Mouse (Mus musculus) stomach, embryonic 15.5 days (tissue): ENCODE measurements around the gene Higd1c. TPM values are rescaled to one million over a fixed set of nuclear protein-coding genes. Genes with fewer than 3 reads are reported as not detected.
"Not testable (repeated sequence)": the region's sequence is repeated elsewhere in the genome, so short reads cannot be mapped to it uniquely, and the experiment has no call there.

ENCODE experiments used
- ATAC-seq: fragments of 200-750 bp; cut with Nextera tagmentation; 2 replicates; pipeline ENCODE4 v1.8.0; 2017; ENCODE audit warnings: low read depth, moderate number of reproducible peaks, moderate TSS enrichment; ENCODE audit not compliant: insufficient read depth, low FRiP score
- H3K27ac ChIP-seq: fragments of 300-500 bp; sonication (generic); 2 replicates; pipeline ENCODE4 v1.5.1; 2015; ENCODE audit warnings: mild to moderate bottlenecking, inconsistent platforms
- H3K27me3 ChIP-seq: fragments of 300-500 bp; sonication (generic); replicated peaks from 2 replicates; pipeline ENCODE4 v1.6.1; 2015; ENCODE audit warnings: inconsistent platforms
- H3K36me3 ChIP-seq: fragments of 300-500 bp; sonication (generic); 2 replicates; pipeline ENCODE4 v1.6.1; 2015; ENCODE audit warnings: inconsistent platforms
- H3K4me1 ChIP-seq: fragments of 300-500 bp; sonication (generic); 2 replicates; pipeline ENCODE4 v1.6.1; 2015; ENCODE audit warnings: inconsistent platforms
- H3K4me2 ChIP-seq: fragments of 300-500 bp; sonication (generic); 2 replicates; pipeline ENCODE4 v1.6.1; 2015; ENCODE audit warnings: mild to moderate bottlenecking, inconsistent platforms
- H3K4me3 ChIP-seq: fragments of 300-500 bp; sonication (generic); replicated peaks from 2 replicates; pipeline ENCODE4 v1.5.1; 2015; ENCODE audit warnings: inconsistent platforms
- H3K9ac ChIP-seq: fragments of 300-500 bp; sonication (generic); 2 replicates; pipeline ENCODE4 v1.6.1; 2015; ENCODE audit warnings: inconsistent platforms
- H3K9me3 ChIP-seq: fragments of 300-500 bp; sonication (generic); 2 replicates; pipeline ENCODE4 v1.6.1; 2016; ENCODE audit warnings: inconsistent platforms
- WGBS: fragments of 180-500 bp; shearing (Covaris S2); methylation state at CpG from one replicate; pipeline ENCODE4 v1.1.7; 2015; 5-methylcytosine and 5-hydroxymethylcytosine counted together
- polyA plus RNA-seq: library from polyadenylated mRNA; unstranded; fragments of >200 nt; fragmentation: Nextera tagmentation; extraction: Ambion mirVana; gene quantifications from 2 replicates; pipeline ENCODE4 v1.2.1, GENCODE M21; 2015

The Higd1c gene
- not detected in 2 replicates for polyA plus RNA-seq

- Histone ChIP-seq H3K4me3 (no peak within 1 kb of the TSS), H3K4me1 (no peaks in the 10 kb centered on the region), H3K27me3 (no peaks in the 10 kb centered on the region), H3K36me3 (no peaks in the 10 kb centered on the region), H3K27ac (no peak within 1 kb of the TSS), H3K9me3 (no peaks in the 10 kb centered on the region), H3K4me2 (no peak within 1 kb of the TSS), H3K9ac (no peak within 1 kb of the TSS)
- ATAC-seq: no peak
- 63% methylated on average over 7 of the region's 7 CpGs for WGBS
Measured at GRCm38 (mm10) chr15:100364242-100364641, at the start of gene Higd1c. Gene Higd1c (plus strand): TSS chr15:100364542.

- H3K9me3 ChIP-seq, ATAC-seq, H3K9ac ChIP-seq, H3K27ac ChIP-seq, H3K4me2 ChIP-seq, H3K4me1 ChIP-seq, H3K27me3 ChIP-seq, H3K36me3 ChIP-seq, H3K4me3 ChIP-seq: not testable (repeated sequence)
- 26% methylated on average over 4 of the region's 4 CpGs for WGBS
Measured at GRCm38 (mm10) chr15:100318014-100318671, 46.2 kb upstream of the Higd1c start.

- no peaks in the 10 kb centered on the region for H3K4me1 ChIP-seq
- no peaks in the 10 kb centered on the region for H3K9me3 ChIP-seq
- H3K27ac ChIP-seq: no peak overlapping the region
- H3K4me2 ChIP-seq: no peak overlapping the region
- ATAC-seq: no peak
- 87% methylated on average over 1 of the region's 1 CpGs for WGBS
- no peaks in the 10 kb centered on the region for H3K27me3 ChIP-seq
- H3K9ac ChIP-seq: no peak overlapping the region
- H3K36me3 ChIP-seq: no peaks in the 10 kb centered on the region
- H3K4me3 ChIP-seq: no peak overlapping the region
Measured at GRCm38 (mm10) chr15:100319884-100320283, 44.5 kb upstream of the Higd1c start.

GRCm38 (mm10) chr15:100320295-100320905, 43.9 kb upstream of the Higd1c start:
- Histone ChIP-seq H3K4me1 (no peaks in the 10 kb centered on the region), H3K4me2 (no peak overlapping the region), H3K9me3 (no peaks in the 10 kb centered on the region), H3K4me3 (no peak overlapping the region), H3K36me3 (no peaks in the 10 kb centered on the region), H3K27ac (no peak overlapping the region), H3K9ac (no peak overlapping the region), H3K27me3 (no peaks in the 10 kb centered on the region)
- WGBS: 48% methylated on average over 9 of the region's 9 CpGs
- ATAC-seq: no peak

- Histone ChIP-seq H3K36me3 (no peaks in the 10 kb centered on the region), H3K9me3 (no peaks in the 10 kb centered on the region), H3K4me2 (no peak overlapping the region), H3K27ac (no peak overlapping the region), H3K27me3 (no peaks in the 10 kb centered on the region), H3K4me3 (no peak overlapping the region), H3K9ac (no peak overlapping the region), H3K4me1 (no peaks in the 10 kb centered on the region)
- ATAC-seq: no peak
- 50% methylated on average over 5 of the region's 5 CpGs for WGBS
Measured at GRCm38 (mm10) chr15:100321134-100321533, 43.2 kb upstream of the Higd1c start.

GRCm38 (mm10) chr15:100324021-100324591, 40.2 kb upstream of the Higd1c start:
- no peak for ATAC-seq

GRCm38 (mm10) chr15:100325235-100325634, 39.1 kb upstream of the Higd1c start:
- no peak for ATAC-seq
- no peaks in the 10 kb centered on the region for H3K4me1 ChIP-seq
- H3K27ac ChIP-seq: no peak overlapping the region; the same call in 1 of the 2 replicates
- H3K9ac ChIP-seq: no peak overlapping the region
- H3K36me3 ChIP-seq: no peaks in the 10 kb centered on the region
- no peaks in the 10 kb centered on the region for H3K9me3 ChIP-seq
- H3K4me3 ChIP-seq: no peak overlapping the region
- H3K27me3 ChIP-seq: no peaks in the 10 kb centered on the region
- 82% methylated on average over 3 of the region's 3 CpGs for WGBS
- H3K4me2 ChIP-seq: no peak overlapping the region

More at GRCm38 (mm10) chr15:100324021-100324591, 40.2 kb upstream of the Higd1c start:
- Histone ChIP-seq H3K27me3 (no peaks in the 10 kb centered on the region), H3K9ac (no peak overlapping the region), H3K36me3 (no peaks in the 10 kb centered on the region), H3K4me1 (no peaks in the 10 kb centered on the region), H3K27ac (no peak overlapping the region), H3K4me2 (no peak overlapping the region), H3K4me3 (no peak overlapping the region), H3K9me3 (no peaks in the 10 kb centered on the region)
- WGBS: 72% methylated on average over 12 of the region's 12 CpGs

GRCm38 (mm10) chr15:100328089-100328488, 36.3 kb upstream of the Higd1c start:
- not testable (repeated sequence) for H3K27me3 ChIP-seq, H3K4me1 ChIP-seq, H3K9ac ChIP-seq, H3K36me3 ChIP-seq, H3K27ac ChIP-seq, ATAC-seq, H3K4me3 ChIP-seq, H3K4me2 ChIP-seq, H3K9me3 ChIP-seq
- 71% methylated on average over 4 of the region's 4 CpGs for WGBS

GRCm38 (mm10) chr15:100329336-100329735, 35.0 kb upstream of the Higd1c start:
- not testable (repeated sequence) for H3K36me3 ChIP-seq, H3K4me1 ChIP-seq, ATAC-seq, H3K9me3 ChIP-seq, H3K27me3 ChIP-seq, H3K4me3 ChIP-seq, H3K27ac ChIP-seq, H3K9ac ChIP-seq, H3K4me2 ChIP-seq
- WGBS: 62% methylated on average over 10 of the region's 10 CpGs

- Histone ChIP-seq H3K9ac (no peak overlapping the region), H3K27ac (no peak overlapping the region), H3K36me3 (no peaks in the 10 kb centered on the region), H3K4me1 (no peaks in the 10 kb centered on the region), H3K4me2 (no peak overlapping the region), H3K9me3 (no peaks in the 10 kb centered on the region), H3K27me3 (no peaks in the 10 kb centered on the region), H3K4me3 (no peak overlapping the region)
- WGBS: 72% methylated on average over 7 of the region's 7 CpGs
- ATAC-seq: no peak
Measured at GRCm38 (mm10) chr15:100330739-100331138, 33.6 kb upstream of the Higd1c start.

- H3K9ac ChIP-seq, H3K27ac ChIP-seq, H3K4me3 ChIP-seq, H3K27me3 ChIP-seq, H3K4me1 ChIP-seq, H3K9me3 ChIP-seq, H3K4me2 ChIP-seq, ATAC-seq, H3K36me3 ChIP-seq: not testable (repeated sequence)
- WGBS: 54% methylated on average over 3 of the region's 10 CpGs
Measured at GRCm38 (mm10) chr15:100332077-100332961, 32.0 kb upstream of the Higd1c start.

- H3K4me1 ChIP-seq: no peaks in the 10 kb centered on the region
- no peak within 1 kb of the TSS for H3K27ac ChIP-seq
- H3K9ac ChIP-seq: no peak within 1 kb of the TSS
- ATAC-seq: no peak
- H3K4me2 ChIP-seq: no peak within 1 kb of the TSS
- 77% methylated on average over 10 of the region's 10 CpGs for WGBS
- H3K27me3 ChIP-seq: no peaks in the 10 kb centered on the region
- no peak within 1 kb of the TSS for H3K4me3 ChIP-seq
- no peaks in the 10 kb centered on the region for H3K9me3 ChIP-seq
- no peaks in the 10 kb centered on the region for H3K36me3 ChIP-seq
Measured at GRCm38 (mm10) chr15:100334629-100335028, 29.7 kb upstream of the Higd1c start, which contains the start of gene Mettl7a3. Gene Mettl7a3 (plus strand): TSS chr15:100334929.
